Mouse (Mus musculus) ES-E14 (cell line): ENCODE results near the gene Gdap1l1. TPM values are rescaled to one million over a fixed set of nuclear protein-coding genes. Genes with fewer than 3 reads are reported as not detected.

Experiments used
- DNase-seq: peaks from one replicate; pipeline ENCODE4 v3.0.0-alpha.2; 2013; ENCODE audit warnings: low read depth, low spot score
- H3K27ac ChIP-seq: 2 replicates; pipeline ENCODE4 v1.5.1; 2012; ENCODE audit warnings: low read depth, mild to moderate bottlenecking, low read length, moderate library complexity, mixed read lengths; ENCODE audit not compliant: poor library complexity, insufficient read depth, severe bottlenecking
- H3K36me3 ChIP-seq: 2 replicates; pipeline ENCODE4 v1.6.1; 2012; ENCODE audit warnings: mild to moderate bottlenecking, low read length, moderate library complexity, mixed read lengths; ENCODE audit not compliant: control insufficient read depth, poor library complexity, insufficient read depth, severe bottlenecking
- H3K4me1 ChIP-seq, 2 experiments: fragments of 150-350 bp in 1 of 2; sonication (generic) in 1 of 2; 2 replicates each; pipeline ENCODE4 v1.6.1; 2012; ENCODE audit warnings: low read length in 2 of 2, mild to moderate bottlenecking in 1 of 2, mixed read lengths in 1 of 2; ENCODE audit not compliant: control insufficient read depth in 2 of 2, insufficient read depth in 2 of 2, poor library complexity in 1 of 2
- H3K4me3 ChIP-seq, 2 experiments: fragments of 150-350 bp in 1 of 2; sonication (generic) in 1 of 2; 2 replicates each; pipeline ENCODE4 v1.5.1; 2012; ENCODE audit warnings: low read length in 2 of 2, low read depth in 1 of 2, mild to moderate bottlenecking in 1 of 2, mixed read lengths in 1 of 2; ENCODE audit not compliant: insufficient read depth in 1 of 2, poor library complexity in 1 of 2, severe bottlenecking in 1 of 2
- H3K9ac ChIP-seq: 2 replicates; pipeline ENCODE4 v1.6.1; 2012; ENCODE audit warnings: low read depth, mild to moderate bottlenecking, low read length, mixed read lengths; ENCODE audit not compliant: poor library complexity, insufficient read depth, severe bottlenecking
- H3K9me3 ChIP-seq: fragments of 150-350 bp; sonication (generic); 2 replicates; pipeline ENCODE4 v1.6.1; 2012; ENCODE audit warnings: low read depth, mild to moderate bottlenecking, low read length; ENCODE audit not compliant: control insufficient read depth, insufficient read depth
- CHD2 ChIP-seq: IDR thresholded peaks from 2 replicates; pipeline ENCODE4 v1.6.1; 2014; ENCODE audit warnings: mild to moderate bottlenecking, low read depth, low read length, inconsistent platforms
- HCFC1 ChIP-seq: IDR thresholded peaks from 2 replicates; pipeline ENCODE4 v1.6.1; 2012; ENCODE audit warnings: low read length, inconsistent platforms, borderline replicate concordance; ENCODE audit not compliant: insufficient read depth
- MAFK ChIP-seq: IDR thresholded peaks from 2 replicates; pipeline ENCODE4 v1.6.1; 2014; ENCODE audit warnings: mild to moderate bottlenecking, low read depth, low read length, inconsistent platforms; ENCODE audit not compliant: insufficient read depth
- ZC3H11A ChIP-seq: IDR thresholded peaks from 2 replicates; pipeline ENCODE4 v1.6.1; 2012; ENCODE audit warnings: low read depth, mild to moderate bottlenecking, inconsistent platforms, low read length, borderline replicate concordance
- ZNF384 ChIP-seq: IDR thresholded peaks from 2 replicates; pipeline ENCODE4 v1.6.1; 2012; ENCODE audit warnings: low read depth, low read length, inconsistent platforms
- in situ Hi-C, 2 experiments: fragments of 600-800 bp; cut with MboI; formaldehyde crosslinking; loops; one replicate each; pipeline ENCODE4 v1.15.1; 2025; ENCODE audit warnings: low sequenced_read_pairs in 2 of 2, inconsistent platforms in 1 of 2; ENCODE audit not compliant: unreplicated experiment in 2 of 2
- total RNA-seq: library from RNA; depleted of rRNA; stranded (reverse); fragments of 300-350 nt; gene quantifications from 2 replicates; pipeline ENCODE4 v1.2.3, GENCODE M21; 2012

Gene Gdap1l1
- total RNA-seq, 1 experiment = 1.1 TPM

GRCm38 (mm10) chr2:163447375-163447774, 9.1 kb downstream of the Gdap1l1 start:
- no peak overlapping the region for H3K9ac ChIP-seq
- in situ Hi-C loops = no loop called here

GRCm38 (mm10) chr2:163449276-163449675, 11.0 kb downstream of the Gdap1l1 start:
- H3K36me3 ChIP-seq = no peaks in the 10 kb centered on the region
- TF ChIP-seq HCFC1 (no peak), CHD2 (no peak), ZNF384 (no peak), MAFK (no peak), ZC3H11A (no peak)
- in situ Hi-C loops = no loop called here
- H3K4me1 ChIP-seq = peaks cover 0 to 3% of the 10 kb centered on the region in 2 experiments; a peak in 2 of 4 replicates
- DNase-seq = no peak
- H3K4me3 ChIP-seq = no peak overlapping the region
- no peaks in the 10 kb centered on the region for H3K9me3 ChIP-seq
- H3K27ac ChIP-seq = no peak overlapping the region
- H3K9ac ChIP-seq = no peak overlapping the region

More at GRCm38 (mm10) chr2:163447375-163447774, 9.1 kb downstream of the Gdap1l1 start:
- H3K4me3 ChIP-seq = no peak overlapping the region
- H3K9me3 ChIP-seq = no peaks in the 10 kb centered on the region
- TF ChIP-seq HCFC1 (no peak), CHD2 (no peak), ZC3H11A (no peak), ZNF384 (no peak), MAFK (no peak)
- no peaks in the 10 kb centered on the region for H3K36me3 ChIP-seq
- peaks cover 0 to 2% of the 10 kb centered on the region in 2 experiments; a peak in 1 of 4 replicates for H3K4me1 ChIP-seq
- no peak overlapping the region for H3K27ac ChIP-seq
- no peak for DNase-seq

- in situ Hi-C loops = no loop called here
- DNase-seq = no peak
Observed at GRCm38 (mm10) chr2:163450668-163451295, 12.5 kb downstream of the Gdap1l1 start.

GRCm38 (mm10) chr2:163452738-163453137, 14.5 kb downstream of the Gdap1l1 start:
- Histone ChIP-seq H3K9me3 (no peaks in the 10 kb centered on the region), H3K4me1 (peaks cover 4 to 5% of the 10 kb centered on the region in 2 experiments; a peak in 2 of 4 replicates), H3K36me3 (no peaks in the 10 kb centered on the region), H3K27ac (no peak overlapping the region), H3K9ac (no peak overlapping the region), H3K4me3 (no peak overlapping the region)
- in situ Hi-C loops = no loop called here
- DNase-seq = no peak
- TF ChIP-seq HCFC1 (no peak), MAFK (no peak), ZNF384 (no peak), CHD2 (no peak), ZC3H11A (no peak)

More at GRCm38 (mm10) chr2:163450668-163451295, 12.5 kb downstream of the Gdap1l1 start:
- no peaks in the 10 kb centered on the region for H3K36me3 ChIP-seq
- no peak overlapping the region for H3K4me3 ChIP-seq
- TF ChIP-seq MAFK (no peak), CHD2 (no peak), ZNF384 (no peak), HCFC1 (no peak), ZC3H11A (no peak)
- peaks cover 4 to 5% of the 10 kb centered on the region in 2 experiments; a peak in 2 of 4 replicates for H3K4me1 ChIP-seq
- no peak overlapping the region for H3K27ac ChIP-seq
- H3K9me3 ChIP-seq = no peaks in the 10 kb centered on the region
- H3K9ac ChIP-seq = no peak overlapping the region
